Mouse (Mus musculus) Patski (cell line): Measurements from ENCODE around the gene Tars2. TPM values are rescaled to one million over a fixed set of nuclear protein-coding genes. Genes with fewer than 3 reads are reported as not detected.

Experiments used
- ATAC-seq: fragments of 100-300 bp; one replicate; pipeline ENCODE4 v1.8.0; 2021
- CTCF ChIA-PET: fragments of 350-600 bp; sonication (Branson Sonifier 250); formaldehyde crosslinking; loops from one replicate; lab custom pipeline; 2022; ENCODE audit warnings: inconsistent platforms; lab: Charles Lee
- POLR2A ChIA-PET: fragments of 350-600 bp; sonication (Branson Sonifier 250); formaldehyde crosslinking; loops from one replicate; lab custom pipeline; 2022; ENCODE audit warnings: antibody characterized with exemption, inconsistent platforms; lab: Charles Lee
- DNase-seq: peaks from one replicate; pipeline ENCODE4 v3.0.0-alpha.2; 2011; ENCODE audit warnings: low read depth, low spot score
- H3K27me3 ChIP-seq: fragments of 371-371 bp; one replicate; pipeline ENCODE4 v1.5.1; 2021
- CTCF ChIP-seq: fragments of 100-300 bp; IDR thresholded peaks from one replicate; pipeline ENCODE4 v1.5.1; 2021
- in situ Hi-C: fragments of 300-500 bp; cut with MboI; formaldehyde crosslinking; loops from 3 replicates; pipeline ENCODE4 v1.11.1; 2018; ENCODE audit warnings: low pct_unique_long_range_greater_than_20kb, mixed read lengths
- polyA plus RNA-seq: library from polyadenylated mRNA; unstranded; gene quantifications from one replicate; pipeline ENCODE4 v1.2.3, GENCODE M21; 2021

Tars2 gene
- polyA plus RNA-seq, 1 experiment from 2014 or later, result 58.1 TPM

DNA sequence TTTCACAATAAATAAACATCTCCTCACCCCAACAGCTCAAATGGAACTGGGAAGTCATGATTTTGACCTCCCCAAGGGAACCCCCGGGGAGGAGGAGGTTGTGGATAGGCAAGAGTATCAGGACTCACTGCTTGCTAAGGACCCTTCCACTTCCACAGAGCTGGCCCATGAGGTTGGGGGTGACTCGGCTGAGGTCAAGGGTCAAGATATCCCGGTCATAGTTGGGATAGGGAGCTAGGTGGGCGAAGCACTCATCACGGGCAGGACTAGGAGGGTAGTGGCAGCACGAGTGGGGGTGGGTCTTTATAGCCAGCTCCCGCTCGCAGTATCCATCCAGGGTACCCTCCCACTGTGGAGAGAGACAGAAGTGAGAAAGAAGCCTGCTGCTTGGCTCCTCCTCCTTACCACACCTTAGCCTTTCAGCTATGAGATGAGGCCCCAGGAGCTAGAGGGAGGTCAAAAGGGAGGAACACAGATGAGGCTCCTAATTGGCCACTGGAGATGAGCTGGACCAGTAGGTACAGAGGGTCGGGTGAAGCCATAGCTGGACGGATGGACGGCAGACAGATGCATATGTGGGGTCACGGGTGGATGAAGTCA lies 24.8 kb downstream of the Tars2 start:
- POLR2A ChIA-PET, result interaction anchor here (1.1 to 1.7 kb wide), 4 partner anchors 9 to 102 kb away, joined by 3 to 5 read pairs (median 3); no protein-coding TSS in a partner anchor
- ATAC-seq (no peak), DNase-seq (no peak)
- no peak for TF ChIP-seq CTCF
- H3K27me3 ChIP-seq, result no peaks in the 10 kb centered on the region
- CTCF ChIA-PET, result interaction anchor here (1.1 to 2.1 kb wide), 2 partner anchors 10 to 15 kb away, joined by 4 to 7 read pairs; no protein-coding TSS in a partner anchor
- in situ Hi-C loops, result no loop called here

DNA sequence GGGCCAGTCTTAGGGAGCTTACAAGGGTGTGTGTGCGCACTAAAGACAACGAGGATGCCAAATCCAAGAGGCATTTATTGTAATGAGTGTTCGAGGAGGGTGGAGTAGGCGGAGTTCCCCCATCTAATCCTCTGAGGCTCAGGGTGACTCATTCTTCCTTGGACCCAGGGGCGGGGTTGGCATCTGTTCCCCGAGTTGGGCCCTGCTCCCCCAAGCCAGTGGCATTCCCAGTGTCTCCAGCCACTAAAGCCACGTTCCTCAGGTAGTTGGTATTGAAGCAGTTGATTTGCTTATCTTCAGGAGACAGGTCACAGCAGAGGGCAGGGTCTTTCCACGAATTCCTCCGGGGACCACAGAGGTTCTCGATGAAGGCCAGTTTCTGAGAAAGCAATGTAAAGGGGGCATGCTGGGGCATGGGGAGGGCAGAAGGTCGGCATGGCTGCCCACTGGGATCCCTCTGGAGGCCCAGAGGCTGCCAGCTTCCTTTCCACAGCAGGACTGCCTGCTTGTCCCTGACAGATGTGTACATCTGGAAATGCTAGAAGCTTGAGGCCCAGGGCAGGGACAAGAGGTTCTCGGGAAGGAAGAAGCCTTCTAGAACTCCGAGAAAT lies 25.8 kb downstream of the Tars2 start:
- ChIA-PET CTCF (interaction anchor here (1.1 to 2.1 kb wide), 3 partner anchors 11 to 54 kb away, joined by 3 to 7 read pairs (median 4); no protein-coding TSS in a partner anchor), POLR2A (interaction anchor here (0.8 to 1.4 kb wide), 2 partner anchors 21 to 48 kb away, joined by 3 read pairs; no protein-coding TSS in a partner anchor)
- ATAC-seq (no peak), DNase-seq (no peak)
- TF ChIP-seq CTCF, result no peak
- in situ Hi-C loops, result no loop called here
- no peaks in the 10 kb centered on the region for H3K27me3 ChIP-seq

DNA sequence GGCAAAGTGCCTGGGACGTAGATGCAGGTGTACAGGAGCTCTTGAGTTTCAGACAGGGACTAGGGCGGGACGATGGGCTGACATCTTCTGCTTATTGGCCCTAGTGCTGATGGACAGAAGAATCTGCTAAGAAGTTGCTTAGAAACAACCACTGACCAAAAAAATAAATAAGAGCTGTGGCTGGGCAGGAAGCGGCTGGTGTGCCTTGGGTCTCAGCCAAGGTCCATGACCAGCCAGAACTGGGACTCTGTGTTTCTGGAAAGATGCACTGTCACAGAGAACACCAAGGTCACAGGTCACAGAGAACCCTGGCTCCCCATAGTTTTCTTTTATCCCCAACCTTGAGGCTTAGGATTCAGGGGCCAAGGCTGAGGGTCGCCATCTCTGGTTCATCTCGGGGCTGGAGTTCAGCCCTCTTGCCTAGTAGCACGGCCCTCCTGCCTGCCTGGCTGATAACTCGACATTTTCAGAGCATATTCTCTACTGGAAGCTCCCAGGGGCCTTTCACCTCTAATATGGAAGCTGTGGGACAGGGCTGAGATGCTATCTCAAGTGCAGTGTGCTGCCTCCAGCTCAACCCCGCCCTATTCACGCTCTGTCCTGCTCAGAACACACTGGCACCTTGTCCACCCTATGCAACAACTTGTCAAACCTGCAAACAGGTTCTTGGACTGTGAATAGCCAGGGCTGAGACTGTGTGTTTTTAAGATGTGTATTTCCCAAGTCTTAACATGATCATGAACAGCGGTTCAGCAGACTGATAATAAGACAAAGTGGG lies 27.1 kb downstream of the Tars2 start:
- in situ Hi-C loops, result no loop called here
- DNase-seq (no peak), ATAC-seq (no peak)
- ChIA-PET POLR2A (interaction anchor here (1.0 kb wide), 1 partner anchor 371 kb away, joined by 3 read pairs; the partner anchor contains the start of gene Otud7b), CTCF (interaction anchor here (0.8 to 1.8 kb wide), 2 partner anchors 9 to 53 kb away, joined by 3 to 4 read pairs; no protein-coding TSS in a partner anchor)
- no peak for TF ChIP-seq CTCF
- H3K27me3 ChIP-seq, result no peaks in the 10 kb centered on the region

DNA sequence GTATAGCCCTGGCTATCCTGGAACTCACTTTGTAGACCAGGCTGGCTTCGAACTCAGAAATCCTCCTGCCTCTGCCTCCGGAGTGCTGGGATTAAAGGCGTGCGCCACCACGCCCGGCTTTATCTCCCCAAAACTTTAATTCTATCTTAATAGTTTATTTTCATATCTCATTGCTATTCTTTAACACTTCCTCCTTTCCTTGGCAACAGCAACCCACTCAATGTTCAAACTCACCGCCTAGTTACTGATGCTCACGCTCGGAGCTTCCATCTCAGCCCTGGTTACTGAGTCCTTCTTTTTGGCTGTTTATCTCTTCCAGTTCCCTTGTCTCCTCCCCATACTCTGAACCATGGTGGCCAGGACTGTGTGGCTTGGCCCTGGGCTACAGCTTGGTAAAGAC lies 27.7 kb downstream of the Tars2 start:
- POLR2A ChIA-PET, result no interaction called here
- no peak for DNase-seq
- CTCF ChIA-PET, result interaction anchor here (0.8 kb wide), 1 partner anchor 9 kb away, joined by 3 read pairs; no protein-coding TSS in a partner anchor
- in situ Hi-C loops, result no loop called here
- no peak for ATAC-seq
- TF ChIP-seq CTCF, result no peak
- H3K27me3 ChIP-seq, result no peaks in the 10 kb centered on the region

DNA sequence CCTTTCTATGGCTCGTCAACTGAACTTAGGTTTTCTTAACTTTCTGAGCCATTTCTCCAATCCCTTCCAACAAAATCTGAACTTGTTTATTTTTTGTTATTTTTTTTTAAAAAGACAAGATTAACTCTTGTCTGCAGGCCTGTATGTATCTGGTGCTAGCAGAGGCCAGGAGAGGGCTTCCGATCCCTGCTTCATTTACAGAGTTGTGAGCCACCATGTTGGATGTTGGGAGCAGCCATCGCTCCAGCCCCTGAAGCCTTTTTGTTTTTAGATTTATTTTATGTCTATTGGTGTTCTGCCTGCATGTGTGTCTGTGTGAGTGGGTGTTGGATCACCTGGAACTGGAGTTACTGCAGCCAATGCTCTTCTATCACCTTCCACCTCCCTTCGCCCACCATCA lies 28.2 kb downstream of the Tars2 start:
- POLR2A ChIA-PET, result no interaction called here
- ATAC-seq (no peak), DNase-seq (no peak)
- TF ChIP-seq CTCF, result no peak
- H3K27me3 ChIP-seq, result no peaks in the 10 kb centered on the region
- in situ Hi-C loops, result no loop called here
- CTCF ChIA-PET, result no interaction called here

DNA sequence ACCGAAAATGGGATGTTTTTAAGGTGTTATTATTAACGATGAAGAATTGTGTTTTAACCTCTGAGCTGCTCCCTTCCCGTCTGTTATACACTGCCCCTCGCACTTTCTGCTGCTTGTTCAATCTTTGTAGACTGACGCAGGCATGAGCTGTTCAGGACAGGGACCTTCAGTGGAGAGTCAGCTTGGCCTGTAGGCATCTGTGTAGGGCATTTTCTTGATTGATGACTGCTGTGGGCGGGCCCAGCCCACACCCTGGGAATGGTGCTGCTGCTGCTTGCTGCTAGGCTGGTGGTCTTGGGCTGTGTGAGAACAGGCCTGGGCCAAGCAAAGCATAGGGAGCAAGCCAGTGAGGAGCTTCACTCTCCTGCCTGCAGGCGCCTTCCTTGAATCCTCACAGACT lies 29.6 kb downstream of the Tars2 start:
- ChIA-PET CTCF (interaction anchor here (1.3 to 2.6 kb wide), 4 partner anchors 9 to 54 kb away, joined by 3 to 8 read pairs (median 4); partner anchors contain the start of gene Ecm1), POLR2A (interaction anchor here (1.3 kb wide), 1 partner anchor 43 kb away, joined by 3 read pairs; the partner anchor contains the start of gene Adamtsl4)
- no peak for DNase-seq
- no peak for TF ChIP-seq CTCF
- in situ Hi-C loops, result no loop called here
- H3K27me3 ChIP-seq, result no peaks in the 10 kb centered on the region
- no peak for ATAC-seq

DNA sequence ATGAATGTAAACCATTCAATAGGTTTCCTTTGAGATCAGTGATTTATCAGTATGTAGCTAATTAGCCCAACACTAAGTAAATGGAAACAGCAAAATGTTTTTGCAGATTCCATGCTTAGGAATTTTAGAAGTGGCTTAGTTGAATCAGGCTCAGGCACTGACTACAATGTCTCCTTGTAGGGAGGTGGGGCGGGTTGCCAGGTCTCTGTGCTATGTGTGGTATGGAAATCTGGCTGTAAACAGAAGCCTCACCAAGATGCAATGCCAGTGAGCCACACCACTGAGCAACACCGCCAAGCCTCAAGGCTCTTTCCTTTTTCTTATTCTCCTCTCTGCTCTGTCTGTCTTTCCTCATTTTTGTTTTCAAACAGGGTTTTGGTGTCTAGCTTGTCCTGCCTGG lies 31.1 kb downstream of the Tars2 start:
- DNase-seq, result no peak

DNA sequence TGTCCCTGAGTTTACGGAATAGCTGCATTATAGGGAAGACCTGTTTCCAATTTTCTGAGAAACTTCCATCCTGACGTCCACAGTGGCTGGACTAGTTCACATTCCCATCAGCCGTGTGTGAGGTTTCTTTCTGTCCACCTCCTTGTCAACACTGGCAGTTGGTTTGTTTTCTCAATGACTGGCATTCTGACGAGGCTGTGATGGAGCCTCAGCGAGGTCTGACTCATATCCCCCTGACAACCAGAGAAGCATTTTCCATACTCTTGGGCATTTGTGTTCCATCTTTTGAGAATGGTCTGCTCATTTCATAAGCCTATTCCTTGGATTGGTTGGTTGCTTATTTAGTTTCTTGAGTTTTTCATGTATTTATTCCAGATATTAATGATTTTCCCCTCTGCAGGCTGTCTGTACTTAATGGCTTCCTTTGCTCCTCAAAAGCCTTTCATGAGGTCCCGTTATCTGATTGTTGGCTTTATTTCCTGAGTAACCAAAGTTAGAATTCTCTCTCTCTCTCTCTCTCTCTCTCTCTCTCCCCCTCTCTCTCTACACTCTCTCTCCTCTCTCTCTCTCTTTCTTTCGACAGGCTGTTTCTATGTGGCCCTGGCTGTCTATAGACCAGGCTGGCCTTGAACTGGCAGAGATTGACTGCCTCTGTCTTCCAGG lies 33.2 kb downstream of the Tars2 start:
- POLR2A ChIA-PET, result interaction anchor here (1.3 kb wide), 1 partner anchor 59 kb away, joined by 4 read pairs; no protein-coding TSS in a partner anchor
- no peak for TF ChIP-seq CTCF
- H3K27me3 ChIP-seq, result no peaks in the 10 kb centered on the region
- DNase-seq (no peak), ATAC-seq (no peak)
- CTCF ChIA-PET, result interaction anchor here (1.0 to 1.3 kb wide), 4 partner anchors 11 to 51 kb away, joined by 3 to 4 read pairs (median 3); partner anchors contain the start of gene Adamtsl4
- in situ Hi-C loops, result no loop called here

More for the DNA sequence above, 31.1 kb downstream of the Tars2 start:
- in situ Hi-C loops, result no loop called here
- TF ChIP-seq CTCF, result no peak
- ChIA-PET CTCF (interaction anchor here (1.0 to 2.6 kb wide), 5 partner anchors 10 to 61 kb away, joined by 3 to 8 read pairs (median 4); partner anchors contain the start of gene Ecm1), POLR2A (no interaction called here)
- no peaks in the 10 kb centered on the region for H3K27me3 ChIP-seq
- ATAC-seq, result no peak

DNA sequence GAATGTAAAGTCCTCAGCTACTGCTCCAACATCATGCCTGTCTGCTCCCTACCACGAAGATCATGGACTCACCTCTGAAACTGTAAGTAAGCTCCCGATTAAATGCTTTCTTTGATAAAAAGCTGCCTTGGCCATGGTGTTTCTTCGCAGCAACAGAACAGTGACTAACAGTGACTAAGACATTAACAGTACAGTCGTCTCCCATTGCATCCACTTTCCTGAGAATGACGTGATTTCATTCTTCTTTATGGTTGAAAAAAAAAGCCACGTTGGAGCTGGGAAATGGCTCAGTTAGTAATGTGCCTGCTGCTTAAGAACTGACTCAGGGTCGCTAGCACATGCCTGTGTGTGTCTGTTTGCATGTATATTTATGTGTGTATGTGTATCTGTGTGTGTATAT lies 34.1 kb downstream of the Tars2 start:
- ChIA-PET POLR2A (interaction anchor here (1.2 to 1.3 kb wide), 2 partner anchors 10 to 58 kb away, joined by 3 to 4 read pairs; no protein-coding TSS in a partner anchor), CTCF (interaction anchor here (1.0 to 1.3 kb wide), 4 partner anchors 14 to 50 kb away, joined by 3 to 4 read pairs (median 4); partner anchors contain the start of gene Adamtsl4)
- no peaks in the 10 kb centered on the region for H3K27me3 ChIP-seq
- in situ Hi-C loops, result no loop called here
- ATAC-seq (peak; percentile 81), DNase-seq (peak; percentile 85)
- no peak for TF ChIP-seq CTCF
